Mouse (Mus musculus): Measurements from ENCODE around the gene Mecp2.

The Mecp2 gene

DNA sequence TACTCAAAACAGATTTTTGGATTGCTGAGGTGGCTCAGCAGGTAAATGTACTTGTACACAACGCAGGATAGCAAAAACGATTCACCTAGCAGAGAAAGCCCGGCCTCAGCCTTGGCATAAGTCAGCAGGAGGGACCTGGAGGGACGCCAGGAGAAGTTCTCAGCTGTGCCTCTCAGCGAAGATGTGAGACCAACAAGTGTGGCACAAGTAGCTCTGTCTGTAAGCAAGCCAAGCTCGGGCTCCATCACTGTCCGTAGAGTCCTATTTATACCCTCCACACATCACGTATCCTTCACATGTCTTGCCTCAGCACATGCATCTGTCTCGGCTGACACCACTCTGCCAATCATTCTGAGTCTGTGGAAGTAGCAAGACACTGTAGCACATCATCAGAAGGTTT, 67.3 kb downstream of the Mecp2 start:
- Histone ChIP-seq H3K27me3 (ENCODE audit: control insufficient read depth, insufficient read depth, low read length, poor library complexity, severe bottlenecking) (no peaks in the 10 kb centered on the region), H3K36me3 (ENCODE audit: control insufficient read depth, insufficient read depth, low read length, poor library complexity, severe bottlenecking) (no peaks in the 10 kb centered on the region)
- no peak for DNase-seq (ENCODE audit: low read depth, low spot score)

DNA sequence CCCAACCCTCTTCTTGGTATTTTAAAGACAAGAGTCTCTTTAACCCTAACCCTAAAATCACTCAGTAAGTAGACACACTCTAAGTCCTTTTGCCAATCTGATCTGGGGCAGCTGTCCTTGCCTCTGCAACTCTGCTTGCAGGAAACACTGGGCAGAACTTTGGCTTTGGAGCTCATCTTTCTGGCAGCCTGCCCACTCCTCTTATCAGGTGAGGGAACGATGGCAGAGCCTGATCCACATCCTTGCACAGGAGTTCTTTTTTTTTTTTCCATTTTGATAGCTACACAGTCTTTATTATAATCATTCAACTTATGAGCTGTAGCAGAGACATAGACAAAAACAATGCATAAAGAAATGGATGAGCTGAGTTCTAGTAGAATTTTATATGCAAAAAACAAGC, 90.1 kb downstream of the Mecp2 start:
- no peaks in the 10 kb centered on the region for H3K36me3 ChIP-seq (ENCODE audit: control insufficient read depth, insufficient read depth, low read length, poor library complexity, severe bottlenecking)

DNA sequence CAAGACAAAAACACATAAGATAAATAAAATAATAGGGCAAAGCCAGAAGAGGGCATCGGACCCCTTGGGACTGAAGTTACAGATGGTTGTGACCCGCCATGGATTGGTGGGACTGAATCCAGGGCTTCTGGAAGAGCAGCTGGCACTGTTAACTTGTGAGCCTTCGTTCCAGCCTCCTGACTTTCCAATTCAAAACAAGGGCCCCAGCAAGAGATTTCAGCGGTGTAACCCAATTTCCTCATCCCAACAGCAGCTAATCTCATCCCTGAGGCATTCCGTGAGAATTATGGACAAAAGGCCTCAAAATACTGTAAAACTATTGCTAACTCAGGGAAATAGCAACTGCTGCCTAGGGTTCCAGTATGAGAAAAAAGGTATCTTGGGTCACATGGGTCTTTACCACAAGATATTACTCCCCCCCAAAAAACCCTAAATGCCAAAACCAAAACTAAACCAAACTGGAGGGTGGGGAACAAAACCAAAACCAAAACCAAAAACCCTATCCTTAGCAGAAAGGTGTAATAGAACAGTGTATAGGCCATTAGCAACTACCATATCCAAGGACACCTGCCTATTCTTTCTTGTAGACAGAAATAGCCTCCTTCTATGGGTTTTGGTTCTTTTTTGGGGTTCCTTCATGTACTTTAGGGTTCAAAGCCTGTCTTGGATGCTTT, 97.3 kb downstream of the Mecp2 start:
- DNase-seq (ENCODE audit: low read depth, low spot score), result peak; percentile 19
- H3K27me3 ChIP-seq (ENCODE audit: control insufficient read depth, insufficient read depth, low read length, poor library complexity, severe bottlenecking), result no peaks in the 10 kb centered on the region
- 0 out of 2 replicates have a peak, but pooled peaks cover 1% of the 10 kb centered on the region for H3K36me3 ChIP-seq (ENCODE audit: control insufficient read depth, insufficient read depth, low read length, poor library complexity, severe bottlenecking)

More for the DNA sequence above, 90.1 kb downstream of the Mecp2 start:
- DNase-seq (ENCODE audit: low read depth, low spot score), result no peak
- H3K27me3 ChIP-seq (ENCODE audit: control insufficient read depth, insufficient read depth, low read length, poor library complexity, severe bottlenecking), result no peaks in the 10 kb centered on the region

DNA sequence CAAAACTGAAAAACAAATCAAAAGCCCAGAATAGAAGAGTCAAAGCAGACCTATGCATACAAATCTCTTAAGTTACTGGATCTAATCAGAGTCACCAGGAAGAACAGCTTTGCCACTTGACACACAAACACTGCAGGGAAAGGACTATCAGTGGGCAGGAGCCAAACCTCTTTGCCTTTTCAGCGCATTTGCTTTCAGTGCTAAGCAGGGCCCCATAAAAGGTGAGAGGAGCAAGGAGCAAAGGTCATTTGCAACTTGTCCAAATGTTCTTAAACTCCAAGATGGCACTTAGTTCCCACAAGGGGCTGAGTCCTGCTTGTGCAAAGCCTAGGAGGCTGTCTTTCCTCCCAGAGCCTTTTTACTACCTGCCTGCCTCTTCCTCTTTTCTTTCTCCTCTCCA, 105.2 kb downstream of the Mecp2 start:
- no peaks in the 10 kb centered on the region for H3K36me3 ChIP-seq (ENCODE audit: control insufficient read depth, insufficient read depth, low read length, poor library complexity, severe bottlenecking)
- H3K27me3 ChIP-seq (ENCODE audit: control insufficient read depth, insufficient read depth, low read length, poor library complexity, severe bottlenecking), result no peaks in the 10 kb centered on the region
- DNase-seq (ENCODE audit: low read depth, low spot score), result no peak

DNA sequence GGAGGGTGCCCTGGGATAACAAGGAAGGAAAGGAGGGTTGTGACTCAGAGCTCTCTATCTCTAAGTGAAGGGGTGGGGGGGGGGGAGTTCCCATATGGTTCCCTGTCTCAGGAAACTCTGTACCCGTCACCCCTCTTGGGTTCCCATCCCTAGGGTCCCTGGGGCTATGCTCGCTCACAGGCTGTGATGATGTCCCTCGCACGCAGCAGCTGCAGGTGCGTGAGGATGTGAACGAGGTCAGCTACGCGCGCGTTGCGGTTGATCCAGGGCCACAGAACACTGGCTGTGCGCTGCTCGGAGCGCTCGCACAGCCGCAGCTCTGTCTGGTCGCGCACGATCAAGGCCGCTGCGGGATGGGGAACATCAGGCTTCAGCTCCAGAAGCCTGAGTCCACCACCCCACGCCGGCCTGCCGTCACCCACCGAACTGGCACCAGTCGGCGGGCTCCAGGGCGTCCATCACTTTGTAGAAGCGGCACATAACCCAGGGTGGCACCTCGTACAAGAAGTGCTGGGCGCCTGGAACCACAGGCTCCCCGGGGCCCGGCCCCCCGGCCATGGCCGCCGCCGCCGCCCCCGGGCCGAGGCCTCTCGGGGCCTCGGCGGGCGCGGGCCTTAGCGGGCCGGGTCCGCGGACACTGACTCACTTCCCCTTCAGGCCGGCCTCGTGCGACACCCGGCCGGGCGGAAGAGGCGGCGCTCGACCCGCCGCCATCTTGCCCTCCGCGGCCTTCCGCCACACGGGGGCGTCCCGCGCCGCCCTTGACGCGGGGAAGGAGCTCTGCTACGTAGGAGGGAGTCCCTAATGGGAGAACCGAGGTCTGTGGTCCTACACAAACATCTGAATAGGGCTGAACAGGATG, 111.7 kb downstream of the Mecp2 start, which contains the start of gene Irak1:
Gene Irak1, minus strand, starts transcription at position 731 of the 862 bp plus-strand sequence.
- no peaks in the 10 kb centered on the region for H3K27me3 ChIP-seq (ENCODE audit: control insufficient read depth, insufficient read depth, low read length, poor library complexity, severe bottlenecking)
- peak; percentile 88 for DNase-seq (ENCODE audit: low read depth, low spot score)
- 0 out of 2 replicates have a peak, but pooled peaks cover 2% of the 10 kb centered on the region for H3K36me3 ChIP-seq (ENCODE audit: control insufficient read depth, insufficient read depth, low read length, poor library complexity, severe bottlenecking)

DNA sequence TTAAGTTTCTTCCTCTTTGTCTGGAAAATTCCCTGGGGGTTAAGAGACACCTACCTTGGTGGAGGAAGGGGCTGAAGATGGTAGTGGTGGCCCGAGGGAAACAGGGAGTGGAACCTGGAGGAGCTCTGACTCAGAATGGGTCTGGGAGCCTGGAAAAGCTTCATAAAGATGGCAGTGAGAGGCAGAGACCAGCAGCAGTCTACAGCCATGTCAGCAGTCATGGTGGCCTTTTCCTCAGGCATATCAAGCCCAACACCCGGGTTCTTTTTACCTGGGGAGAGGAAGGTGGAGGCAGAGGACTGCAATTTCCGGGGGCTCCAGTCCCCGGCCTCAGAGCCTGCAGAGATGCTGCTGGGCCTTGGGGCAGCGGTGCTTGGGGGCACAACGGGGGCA, 112.4 kb downstream of the Mecp2 start:
- Histone ChIP-seq H3K36me3 (ENCODE audit: control insufficient read depth, insufficient read depth, low read length, poor library complexity, severe bottlenecking) (0 out of 2 replicates have a peak, but pooled peaks cover 2% of the 10 kb centered on the region), H3K27me3 (ENCODE audit: control insufficient read depth, insufficient read depth, low read length, poor library complexity, severe bottlenecking) (no peaks in the 10 kb centered on the region)
- no peak for DNase-seq (ENCODE audit: low read depth, low spot score)

GRCm38 (mm10) chrX:74014597-74014996, 120.6 kb downstream of the Mecp2 start:
- H3K36me3 ChIP-seq (ENCODE audit: control insufficient read depth, insufficient read depth, low read length, poor library complexity, severe bottlenecking), result no peaks in the 10 kb centered on the region
- no peak for DNase-seq (ENCODE audit: low read depth, low spot score)
- H3K27me3 ChIP-seq (ENCODE audit: control insufficient read depth, insufficient read depth, low read length, poor library complexity, severe bottlenecking), result no peaks in the 10 kb centered on the region

- Histone ChIP-seq H3K27me3 (ENCODE audit: control insufficient read depth, insufficient read depth, low read length, poor library complexity, severe bottlenecking) (no peaks in the 10 kb centered on the region), H3K36me3 (ENCODE audit: control insufficient read depth, insufficient read depth, low read length, poor library complexity, severe bottlenecking) (no peaks in the 10 kb centered on the region)
- DNase-seq (ENCODE audit: low read depth, low spot score), result no peak
These were observed 127.1 kb downstream of the Mecp2 start for GRCm38 (mm10) chrX:74008063-74008462.

DNA sequence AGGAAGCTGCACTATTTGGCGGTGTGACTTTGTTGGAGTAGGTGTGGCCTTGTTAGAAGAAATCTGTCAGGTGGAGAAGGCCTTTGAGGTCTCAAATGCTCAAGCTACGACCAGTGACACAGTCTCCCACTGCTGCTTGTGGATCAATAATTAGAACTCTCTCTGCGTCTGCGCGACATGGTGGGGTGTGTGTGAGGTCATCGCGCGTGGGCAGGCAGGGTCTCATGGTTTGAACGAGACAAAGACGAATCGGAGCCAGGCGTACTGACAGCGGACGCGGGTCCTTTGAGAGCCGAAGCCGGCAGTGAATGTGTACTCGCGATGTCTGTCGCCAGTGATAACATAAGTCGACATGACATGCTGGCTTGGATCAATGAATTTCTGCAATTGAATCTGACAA, 128.8 kb downstream of the Mecp2 start:
- DNase-seq (ENCODE audit: low read depth, low spot score), result no peak
- no peaks in the 10 kb centered on the region for H3K36me3 ChIP-seq (ENCODE audit: control insufficient read depth, insufficient read depth, low read length, poor library complexity, severe bottlenecking)
- H3K27me3 ChIP-seq (ENCODE audit: control insufficient read depth, insufficient read depth, low read length, poor library complexity, severe bottlenecking), result no peaks in the 10 kb centered on the region

DNA sequence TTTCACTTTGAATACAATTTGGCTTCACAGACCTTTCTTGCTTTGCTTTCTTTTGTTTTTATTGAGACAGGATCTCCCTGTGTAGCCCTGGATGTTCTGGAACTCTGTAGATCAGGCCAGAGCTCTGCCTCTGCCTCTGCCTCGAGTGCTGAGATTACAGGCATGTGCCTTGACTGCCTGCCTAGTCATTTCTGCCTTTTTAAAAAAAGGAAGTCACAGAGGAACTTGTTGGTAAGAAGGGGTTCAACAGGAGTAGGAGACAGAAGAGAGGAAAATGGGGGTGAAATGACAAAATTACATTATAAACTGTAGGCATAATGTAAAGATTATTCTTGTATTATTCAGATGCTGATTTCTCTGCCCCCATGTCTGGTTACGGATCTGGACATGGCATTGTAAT, 131.5 kb downstream of the Mecp2 start:
- no peaks in the 10 kb centered on the region for H3K27me3 ChIP-seq (ENCODE audit: control insufficient read depth, insufficient read depth, low read length, poor library complexity, severe bottlenecking)
- H3K36me3 ChIP-seq (ENCODE audit: control insufficient read depth, insufficient read depth, low read length, poor library complexity, severe bottlenecking), result no peaks in the 10 kb centered on the region
- DNase-seq (ENCODE audit: low read depth, low spot score), result peak; percentile 4

DNA sequence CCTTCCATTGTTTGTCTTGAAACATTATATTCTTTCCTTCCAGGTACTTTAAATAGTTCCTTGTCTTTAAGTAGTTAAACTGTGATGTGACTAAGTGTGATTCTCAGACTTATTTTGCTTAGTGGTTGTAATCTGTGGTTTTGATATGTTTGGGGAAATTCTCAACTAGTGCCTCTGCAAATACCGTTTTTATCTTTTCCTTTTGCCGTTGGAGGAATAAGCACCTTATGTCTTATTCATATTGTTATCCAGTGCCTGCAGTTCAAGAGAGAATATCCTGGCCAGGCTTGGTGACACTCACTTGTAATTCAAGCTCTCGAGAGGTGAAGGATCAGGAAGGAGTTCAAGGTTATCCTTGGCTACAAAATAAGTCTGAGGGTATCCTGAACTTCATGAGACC, 134.1 kb downstream of the Mecp2 start:
- H3K36me3 ChIP-seq (ENCODE audit: control insufficient read depth, insufficient read depth, low read length, poor library complexity, severe bottlenecking), result no peaks in the 10 kb centered on the region
- no peak for DNase-seq (ENCODE audit: low read depth, low spot score)
- no peaks in the 10 kb centered on the region for H3K27me3 ChIP-seq (ENCODE audit: control insufficient read depth, insufficient read depth, low read length, poor library complexity, severe bottlenecking)

- no peaks in the 10 kb centered on the region for H3K36me3 ChIP-seq (ENCODE audit: control insufficient read depth, insufficient read depth, low read length, poor library complexity, severe bottlenecking)
- DNase-seq (ENCODE audit: low read depth, low spot score), result no peak
- H3K27me3 ChIP-seq (ENCODE audit: control insufficient read depth, insufficient read depth, low read length, poor library complexity, severe bottlenecking), result no peaks in the 10 kb centered on the region
These were observed 136.0 kb downstream of the Mecp2 start for GRCm38 (mm10) chrX:73998911-73999869.

DNA sequence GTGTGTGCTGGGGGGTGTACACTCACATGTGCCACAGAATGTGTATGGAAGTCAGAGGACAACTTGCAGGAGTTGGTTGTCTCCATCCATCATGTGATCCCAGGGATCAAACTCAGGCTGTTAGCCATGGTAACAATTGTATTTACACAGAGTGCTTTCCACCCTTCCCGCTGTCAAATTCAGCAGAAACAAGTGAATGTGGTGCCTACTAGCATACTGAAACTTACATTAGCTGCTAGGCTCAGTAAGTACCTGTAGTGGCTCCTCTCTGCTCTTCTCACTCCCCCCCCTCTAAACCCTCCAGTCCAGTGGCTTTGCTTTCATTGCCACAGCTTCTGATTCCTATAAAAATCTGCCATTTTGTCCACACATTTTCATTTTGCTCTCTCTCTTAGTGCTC, 157.4 kb downstream of the Mecp2 start:
- Histone ChIP-seq H3K27me3 (ENCODE audit: control insufficient read depth, insufficient read depth, low read length, poor library complexity, severe bottlenecking) (no peaks in the 10 kb centered on the region), H3K36me3 (ENCODE audit: control insufficient read depth, insufficient read depth, low read length, poor library complexity, severe bottlenecking) (no peaks in the 10 kb centered on the region)
- DNase-seq (ENCODE audit: low read depth, low spot score), result no peak

Measured in splenic B cell, adult 2 months (primary cell).